Mouse (Mus musculus): Measurements from ENCODE around the gene Rab35. TPM values are rescaled to one million over a fixed set of nuclear protein-coding genes. Genes with fewer than 3 reads are reported as not detected.

The Rab35 gene
- polyA plus RNA-seq, 1 experiment, result 83.6 TPM

- no peak for DNase-seq (ENCODE audit: extremely low spot score in 1 of 2, low spot score in 1 of 2)
Measured at GRCm38 (mm10) chr5:115696811-115697210, 65.1 kb downstream of the Rab35 start.

Other genes with a start within 250 kb of the Rab35 start
- gene Msi1, start 202.3 kb upstream of the Rab35 start, polyA plus RNA-seq (2012; rRNA removed), result 58.3 and 61.5 TPM in 2 replicates
- not detected in 2 replicates for gene Pla2g1b, start 165.6 kb upstream of the Rab35 start, polyA plus RNA-seq (2012; rRNA removed)
- gene Sirt4, start 147.2 kb upstream of the Rab35 start, polyA plus RNA-seq (2012; rRNA removed), result 86.3 and 86.5 TPM in 2 replicates
- 35.3 and 36.9 TPM in 2 replicates for gene Pxn, start 125.2 kb upstream of the Rab35 start, polyA plus RNA-seq (2012; rRNA removed)
- 543 and 568 TPM in 2 replicates for gene Rplp0, start 72.4 kb upstream of the Rab35 start, polyA plus RNA-seq (2012; rRNA removed)
- 37.6 and 38.2 TPM in 2 replicates for gene Gcn1l1, start 66.7 kb upstream of the Rab35 start, polyA plus RNA-seq (2012; rRNA removed)
- 166 and 186 TPM in 2 replicates for gene Bicdl1, start 99.7 kb downstream of the Rab35 start, polyA plus RNA-seq (2012; rRNA removed)
- gene Cit, start 213.4 kb downstream of the Rab35 start, polyA plus RNA-seq (2012; rRNA removed), result 59.5 and 60.6 TPM in 2 replicates

Measured in frontal cortex, adult 2 months (tissue).